Mouse (Mus musculus): ENCODE results near the gene Dhrs3. TPM values are rescaled to one million over a fixed set of nuclear protein-coding genes. Genes with fewer than 3 reads are reported as not detected.

Dhrs3 gene
- polyA plus RNA-seq, 1 experiment from 2014 or later: 31.0 TPM

- no peak overlapping the region for H3K4me3 ChIP-seq (replicated peaks)
- no peak overlapping the region for H3K27ac ChIP-seq (replicated peaks)
- 84% methylated on average over 9 of the region's 9 CpGs for WGBS
- peaks cover 36% of the 10 kb centered on the region for H3K4me1 ChIP-seq
- ATAC-seq (ENCODE audit: low FRiP score): no peak
- H3K36me3 ChIP-seq: no peaks in the 10 kb centered on the region
- no peak overlapping the region for H3K4me2 ChIP-seq
- H3K9ac ChIP-seq (replicated peaks): no peak overlapping the region
- H3K9me3 ChIP-seq (replicated peaks): no peaks in the 10 kb centered on the region
- H3K27me3 ChIP-seq (replicated peaks): peaks cover 6% of the 10 kb centered on the region; the same call in 1 of the 2 replicates
Measured at GRCm38 (mm10) chr4:144889505-144890301, 2.9 kb upstream of the Dhrs3 start.

DNA sequence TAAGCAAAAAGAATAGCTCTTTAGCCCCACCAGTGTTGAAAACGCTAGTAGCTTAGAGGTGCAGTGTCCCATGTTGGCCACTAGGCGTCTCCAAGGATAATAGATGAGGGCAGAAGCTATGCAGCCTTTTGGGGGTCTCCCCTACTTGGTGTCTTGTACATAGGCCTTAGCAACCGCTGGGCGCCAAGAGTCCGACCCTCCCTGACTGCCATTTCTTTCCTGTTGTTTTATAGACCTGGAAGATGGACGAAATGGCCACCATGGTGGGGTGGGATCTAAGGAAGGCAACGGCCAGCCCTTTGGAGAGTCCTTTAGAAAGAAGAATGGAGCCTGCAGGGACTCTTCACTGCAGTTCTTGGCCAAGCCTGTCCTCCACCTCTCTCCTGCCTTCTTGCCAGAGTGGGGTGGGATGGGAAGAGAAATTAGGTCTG, 1.9 kb upstream of the Dhrs3 start:
- Histone ChIP-seq H3K4me2 (no peak overlapping the region), H3K36me3 (no peaks in the 10 kb centered on the region), H3K9me3 (replicated peaks) (no peaks in the 10 kb centered on the region), H3K27ac (replicated peaks) (no peak overlapping the region), H3K27me3 (replicated peaks) (peaks cover 11% of the 10 kb centered on the region; the same call in 1 of the 2 replicates), H3K9ac (replicated peaks) (no peak overlapping the region), H3K4me1 (peaks cover 42% of the 10 kb centered on the region), H3K4me3 (replicated peaks) (no peak overlapping the region)
- 4% methylated on average over 7 of the region's 7 CpGs for WGBS
- peak; percentile 34 for ATAC-seq (ENCODE audit: low FRiP score)

- Histone ChIP-seq H3K27ac (replicated peaks) (peak overlapping the region; percentile 68; the same call in 1 of the 2 replicates), H3K27me3 (replicated peaks) (peaks cover 11% of the 10 kb centered on the region; the same call in 1 of the 2 replicates), H3K9me3 (replicated peaks) (no peaks in the 10 kb centered on the region), H3K4me2 (no peak overlapping the region), H3K9ac (replicated peaks) (no peak overlapping the region), H3K4me3 (replicated peaks) (no peak overlapping the region), H3K36me3 (no peaks in the 10 kb centered on the region), H3K4me1 (peaks cover 47% of the 10 kb centered on the region)
- WGBS: 46% methylated on average over 10 of the region's 10 CpGs
- ATAC-seq (ENCODE audit: low FRiP score): peak; percentile 2; the same call in 1 of the 2 replicates
Measured at GRCm38 (mm10) chr4:144891121-144891711, 1.4 kb upstream of the Dhrs3 start.

- Histone ChIP-seq H3K36me3 (no peaks in the 10 kb centered on the region), H3K4me3 (replicated peaks) (peak overlapping the region; percentile 45), H3K4me1 (peaks cover 48% of the 10 kb centered on the region), H3K9me3 (replicated peaks) (no peaks in the 10 kb centered on the region), H3K9ac (replicated peaks) (peak overlapping the region; percentile 53; the same call in 1 of the 2 replicates), H3K27me3 (replicated peaks) (peaks cover 11% of the 10 kb centered on the region; the same call in 1 of the 2 replicates), H3K27ac (replicated peaks) (peak overlapping the region; percentile 68), H3K4me2 (peak overlapping the region; percentile 98)
- 9% methylated on average over 5 of the region's 5 CpGs for WGBS
- no peak for ATAC-seq (ENCODE audit: low FRiP score)
Measured at GRCm38 (mm10) chr4:144891743-144892132, 889 bp upstream of the Dhrs3 start.

- H3K4me3 ChIP-seq (replicated peaks): peak overlapping the region; percentile 45
- no peak for ATAC-seq (ENCODE audit: low FRiP score)
- peaks cover 47% of the 10 kb centered on the region for H3K4me1 ChIP-seq
- H3K27me3 ChIP-seq (replicated peaks): peaks cover 11% of the 10 kb centered on the region; the same call in 1 of the 2 replicates
- no peaks in the 10 kb centered on the region for H3K9me3 ChIP-seq (replicated peaks)
- under 1% methylated on average over 12 of the region's 12 CpGs for WGBS
- peak overlapping the region; percentile 98 for H3K4me2 ChIP-seq
- peak overlapping the region; percentile 68 for H3K27ac ChIP-seq (replicated peaks)
- H3K9ac ChIP-seq (replicated peaks): peak overlapping the region; percentile 53
- no peaks in the 10 kb centered on the region for H3K36me3 ChIP-seq
Measured at GRCm38 (mm10) chr4:144892937-144893272, 278 bp downstream of the Dhrs3 start.

- ATAC-seq (ENCODE audit: low FRiP score): no peak; the same call in 1 of the 2 replicates
- Histone ChIP-seq H3K36me3 (no peaks in the 10 kb centered on the region), H3K27me3 (replicated peaks) (peaks cover 11% of the 10 kb centered on the region; the same call in 1 of the 2 replicates), H3K9ac (replicated peaks) (peak overlapping the region; percentile 53), H3K4me1 (peaks cover 47% of the 10 kb centered on the region), H3K27ac (replicated peaks) (peak overlapping the region; percentile 68), H3K9me3 (replicated peaks) (no peaks in the 10 kb centered on the region), H3K4me2 (peak overlapping the region; percentile 98), H3K4me3 (replicated peaks) (peak overlapping the region; percentile 45)
- under 1% methylated on average over 44 of the region's 44 CpGs for WGBS
Measured at GRCm38 (mm10) chr4:144893561-144894486, 1.2 kb downstream of the Dhrs3 start.

DNA sequence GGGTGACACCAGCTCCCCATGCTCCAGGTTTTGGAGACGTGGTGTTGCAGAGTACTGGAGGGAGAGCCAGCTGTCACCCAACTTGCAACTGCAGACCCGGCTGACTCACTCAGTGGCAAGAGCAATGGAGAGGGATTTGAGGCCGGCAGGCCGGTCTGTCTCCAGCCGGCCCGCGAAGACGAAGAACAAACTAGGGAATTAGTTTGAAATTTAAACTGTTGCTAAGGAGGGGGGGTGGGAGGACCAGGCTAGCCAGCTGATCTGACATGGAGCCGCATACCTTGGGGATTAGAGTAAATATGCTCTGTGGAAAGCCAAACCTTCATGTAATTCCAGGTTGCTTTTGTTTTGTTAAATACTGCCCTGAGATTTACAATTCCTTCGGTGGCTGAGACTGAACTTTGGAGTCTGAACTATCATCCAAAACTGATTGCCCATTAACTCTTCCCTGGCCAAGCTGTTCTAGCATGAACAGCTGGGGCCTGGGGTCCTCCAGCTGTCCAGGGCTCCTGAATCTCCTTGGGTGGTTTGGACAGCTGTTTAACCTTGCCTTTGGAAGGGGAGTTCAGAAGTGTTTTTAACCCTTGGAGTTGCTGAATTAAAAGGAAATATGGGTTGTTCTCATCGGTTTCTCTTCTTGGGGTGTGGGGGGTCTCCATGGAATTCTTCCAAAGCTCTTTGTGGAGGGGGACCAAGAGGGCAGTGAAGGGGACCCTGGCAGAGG, 2.0 kb downstream of the Dhrs3 start:
- H3K4me3 ChIP-seq (replicated peaks): peak overlapping the region; percentile 45
- H3K27ac ChIP-seq (replicated peaks): peak overlapping the region; percentile 68
- no peak for ATAC-seq (ENCODE audit: low FRiP score)
- peak overlapping the region; percentile 53 for H3K9ac ChIP-seq (replicated peaks)
- H3K9me3 ChIP-seq (replicated peaks): no peaks in the 10 kb centered on the region
- H3K27me3 ChIP-seq (replicated peaks): peaks cover 11% of the 10 kb centered on the region; the same call in 1 of the 2 replicates
- H3K4me1 ChIP-seq: peaks cover 47% of the 10 kb centered on the region
- no peaks in the 10 kb centered on the region for H3K36me3 ChIP-seq
- 3% methylated on average over 11 of the region's 11 CpGs for WGBS
- H3K4me2 ChIP-seq: peak overlapping the region; percentile 98

GRCm38 (mm10) chr4:144895211-144895590, 2.6 kb downstream of the Dhrs3 start:
- H3K9me3 ChIP-seq (replicated peaks): no peaks in the 10 kb centered on the region
- peak overlapping the region; percentile 98 for H3K4me2 ChIP-seq
- H3K4me1 ChIP-seq: peaks cover 47% of the 10 kb centered on the region
- H3K4me3 ChIP-seq (replicated peaks): peak overlapping the region; percentile 45
- H3K27me3 ChIP-seq (replicated peaks): peaks cover 11% of the 10 kb centered on the region; the same call in 1 of the 2 replicates
- WGBS: 44% methylated on average over 2 of the region's 2 CpGs
- no peaks in the 10 kb centered on the region for H3K36me3 ChIP-seq
- ATAC-seq (ENCODE audit: low FRiP score): no peak
- H3K9ac ChIP-seq (replicated peaks): no peak overlapping the region
- peak overlapping the region; percentile 68; the same call in 1 of the 2 replicates for H3K27ac ChIP-seq (replicated peaks)

DNA sequence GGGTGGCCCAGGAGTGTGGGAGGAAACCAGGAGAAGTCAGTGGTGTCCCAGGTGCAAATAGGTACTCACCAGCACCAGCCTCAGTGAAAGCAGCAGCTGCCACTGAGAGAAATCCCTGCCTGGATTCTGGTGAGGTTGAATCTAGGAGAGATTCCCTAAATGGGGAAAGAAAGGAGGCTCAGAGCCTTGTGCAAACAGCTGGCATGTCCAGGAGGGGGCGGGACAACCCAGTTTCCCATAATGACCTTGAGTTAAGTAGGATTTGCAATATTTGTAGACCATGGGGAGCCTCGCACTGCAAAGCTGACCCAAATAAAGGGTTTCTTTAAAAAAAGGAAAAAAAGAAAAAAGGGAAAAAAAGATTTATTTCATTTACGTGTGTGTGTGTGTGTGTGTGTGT, 3.7 kb downstream of the Dhrs3 start:
- peaks cover 9% of the 10 kb centered on the region; the same call in 1 of the 2 replicates for H3K27me3 ChIP-seq (replicated peaks)
- no peak overlapping the region for H3K27ac ChIP-seq (replicated peaks)
- no peak overlapping the region for H3K9ac ChIP-seq (replicated peaks)
- H3K4me3 ChIP-seq (replicated peaks): no peak overlapping the region
- H3K4me1 ChIP-seq: peaks cover 44% of the 10 kb centered on the region
- no peaks in the 10 kb centered on the region for H3K9me3 ChIP-seq (replicated peaks)
- no peak for ATAC-seq (ENCODE audit: low FRiP score)
- 59% methylated on average over 3 of the region's 3 CpGs for WGBS
- no peaks in the 10 kb centered on the region for H3K36me3 ChIP-seq
- peak overlapping the region; percentile 98 for H3K4me2 ChIP-seq

DNA sequence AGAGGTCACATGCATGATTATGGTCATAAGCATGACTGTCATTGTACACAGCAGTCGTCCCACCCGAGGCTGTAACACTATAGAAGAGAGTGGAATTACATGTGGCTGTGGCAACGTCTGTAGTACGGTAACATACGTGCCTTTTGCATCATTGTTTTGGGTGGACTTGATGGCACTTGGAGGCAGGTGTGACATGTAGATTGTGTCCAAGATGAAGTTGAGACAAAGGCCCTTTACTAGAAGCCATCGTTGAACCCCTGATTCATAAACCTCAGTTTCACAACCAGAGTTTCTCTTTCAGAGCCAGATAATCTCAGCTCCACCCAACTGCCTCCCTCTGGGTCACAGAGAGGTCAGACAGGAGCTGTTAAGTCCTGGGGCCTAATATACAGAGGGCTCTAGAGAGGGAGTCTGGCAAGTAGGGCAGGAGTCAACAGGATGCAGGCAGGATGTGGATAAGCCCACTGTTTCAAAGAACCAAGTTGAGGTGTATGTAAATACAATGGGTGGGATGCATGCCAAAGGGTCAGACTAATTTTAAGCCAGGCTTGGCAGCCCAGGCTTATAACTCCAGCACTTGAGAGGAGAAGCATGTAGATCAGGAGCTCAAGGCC, 5.5 kb downstream of the Dhrs3 start:
- Histone ChIP-seq H3K9ac (replicated peaks) (no peak overlapping the region), H3K27me3 (replicated peaks) (0 out of 2 replicates have a peak, but pooled peaks cover 5% of the 10 kb centered on the region), H3K4me1 (peaks cover 30% of the 10 kb centered on the region), H3K4me3 (replicated peaks) (no peak overlapping the region), H3K36me3 (peaks cover 2% of the 10 kb centered on the region; the same call in 1 of the 2 replicates), H3K4me2 (no peak overlapping the region), H3K27ac (replicated peaks) (no peak overlapping the region), H3K9me3 (replicated peaks) (no peaks in the 10 kb centered on the region)
- WGBS: 70% methylated on average over 6 of the region's 6 CpGs
- ATAC-seq (ENCODE audit: low FRiP score): no peak
